Mouse (Mus musculus): ENCODE measurements around the gene 1700021F05Rik.

DNA sequence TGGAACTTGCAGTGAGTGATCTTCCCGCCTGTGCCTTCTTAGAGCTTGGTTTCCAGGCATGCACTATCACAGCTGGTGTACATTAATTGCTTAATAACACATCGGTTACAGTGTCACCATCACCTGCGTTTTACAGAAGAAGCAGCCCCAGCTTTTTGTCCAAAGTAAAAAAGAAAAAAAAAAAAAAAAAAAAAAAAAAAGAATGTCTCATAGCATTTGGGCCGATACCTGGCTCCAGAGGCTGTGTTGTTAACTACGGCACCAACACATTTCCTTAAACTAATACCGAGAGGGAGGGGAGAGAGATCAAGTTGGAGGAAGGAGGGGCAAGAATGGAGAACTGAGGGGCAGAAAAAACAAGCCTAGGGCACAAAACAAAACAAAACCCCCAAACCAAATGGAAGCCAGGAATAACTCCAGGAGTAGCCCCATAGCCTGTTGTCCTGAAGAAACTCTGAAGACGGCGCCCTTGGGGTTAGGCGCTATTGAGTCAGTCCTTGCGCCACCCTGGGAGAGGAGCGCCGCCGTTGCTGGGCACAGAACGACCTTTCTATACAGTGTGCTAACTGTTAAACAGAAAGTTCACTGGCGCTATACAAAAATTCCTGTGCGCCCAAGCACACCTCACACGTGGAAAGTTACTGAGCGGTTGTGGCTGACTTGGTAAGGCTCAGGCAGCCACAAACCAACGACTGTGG lies 36.7 kb upstream of the 1700021F05Rik start:
- TF ChIP-seq CTCF (IDR thresholded peaks at IDR 0.05; ENCODE audit: control insufficient read depth, insufficient read depth, insufficient replicate concordance, low read depth, low read length) (no peak), POLR2A (IDR thresholded peaks at IDR 0.05; ENCODE audit: control insufficient read depth, low read depth, low read length) (no peak)
